Mouse (Mus musculus) C2C12 (cell line): ENCODE measurements around the gene Tnfrsf17. TPM values are rescaled to one million over a fixed set of nuclear protein-coding genes. Genes with fewer than 3 reads are reported as not detected.
"Not testable (repeated sequence)": the region's sequence is repeated elsewhere in the genome, so short reads cannot be mapped to it uniquely, and the experiment has no call there.

ENCODE experiments used
- H3K27me3 ChIP-seq: one replicate; pipeline ENCODE4 v1.6.1; 2011; ENCODE audit not compliant: control insufficient read depth, insufficient read depth, insufficient read length
- H3K36me3 ChIP-seq: one replicate; pipeline ENCODE4 v1.6.1; 2011; ENCODE audit not compliant: control insufficient read depth, insufficient read depth
- H3K4me3 ChIP-seq: one replicate; pipeline ENCODE4 v1.5.1; 2011; ENCODE audit warnings: mild to moderate bottlenecking, control low read depth; ENCODE audit not compliant: poor library complexity, insufficient read depth, severe bottlenecking
- H3K79me2 ChIP-seq: one replicate; pipeline ENCODE4 v1.6.1; 2011; ENCODE audit not compliant: control insufficient read depth, insufficient read depth
- H3K79me3 ChIP-seq: one replicate; pipeline ENCODE4 v1.6.1; 2011; ENCODE audit warnings: low read depth, control low read depth
- H3ac ChIP-seq: one replicate; pipeline ENCODE3; 2011; ENCODE audit warnings: low read depth; ENCODE audit not compliant: control insufficient read depth, insufficient read length
- CEBPB ChIP-seq: IDR thresholded peaks from one replicate; pipeline ENCODE4 v1.6.1; 2011; ENCODE audit warnings: low read depth, mild to moderate bottlenecking, control low read depth, moderate library complexity
- CTCF ChIP-seq: IDR thresholded peaks from one replicate; pipeline ENCODE4 v1.5.1; 2011; ENCODE audit not compliant: control insufficient read depth, insufficient read depth, insufficient read length
- FOSL1 ChIP-seq: IDR thresholded peaks from one replicate; pipeline ENCODE4 v1.8.0; 2011; ENCODE audit warnings: mild to moderate bottlenecking, low read length; ENCODE audit not compliant: poor library complexity, insufficient read depth, severe bottlenecking
- MAX ChIP-seq: IDR thresholded peaks from one replicate; pipeline ENCODE4 v1.6.1; 2011; ENCODE audit warnings: mild to moderate bottlenecking, control low read depth
- MYOD1 ChIP-seq: IDR thresholded peaks from one replicate; pipeline ENCODE4 v1.6.1; 2011; ENCODE audit warnings: low read depth; ENCODE audit not compliant: control insufficient read depth, insufficient read length
- MYOG ChIP-seq: IDR thresholded peaks from one replicate; pipeline ENCODE4 v1.6.1; 2011; ENCODE audit not compliant: control insufficient read depth, insufficient read length; ENCODE audit errors: extremely low read depth
- USF1 ChIP-seq: IDR thresholded peaks from one replicate; pipeline ENCODE4 v1.6.1; 2011; ENCODE audit warnings: low read depth, mild to moderate bottlenecking, control low read depth, moderate library complexity
- polyA plus RNA-seq: library from polyadenylated mRNA; unstranded; fragments of >200 nt; fragmentation: generic; extraction: Trizol; gene quantifications from one replicate; pipeline ENCODE4 v1.2.1, GENCODE M21; 2012; ENCODE audit warnings: missing spikeins

The Tnfrsf17 gene
- polyA plus RNA-seq, 1 experiment = not detected

DNA sequence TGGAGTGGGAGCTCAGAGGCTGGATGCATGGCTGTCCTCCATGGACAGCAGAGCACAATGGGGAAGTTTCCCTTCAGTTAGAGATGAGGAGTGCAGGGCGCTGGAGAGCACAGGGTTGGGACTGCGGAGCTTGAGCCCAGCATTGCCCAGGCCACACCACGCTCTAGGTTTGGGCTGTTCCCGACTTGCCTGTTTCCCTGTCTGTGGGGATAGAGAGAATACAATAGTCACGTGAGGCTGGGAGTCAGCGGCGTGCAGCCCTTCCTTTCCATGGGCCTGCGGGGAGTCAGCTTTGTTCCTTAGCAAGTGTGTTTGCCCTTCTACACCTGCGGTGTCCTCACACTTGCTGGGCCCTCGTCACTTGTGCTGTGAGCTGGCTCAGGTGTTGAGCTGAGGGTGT, 46.3 kb downstream of the Tnfrsf17 start:
- TF ChIP-seq FOSL1 (no peak), MAX (no peak), MYOD1 (no peak), USF1 (no peak), CTCF (no peak), CEBPB (no peak), MYOG (no peak)
- no peaks in the 10 kb centered on the region for H3K36me3 ChIP-seq
- no peaks in the 10 kb centered on the region for H3K79me3 ChIP-seq
- H3K27me3 ChIP-seq = peaks cover 6% of the 10 kb centered on the region
- no peaks in the 10 kb centered on the region for H3K79me2 ChIP-seq
- no peak overlapping the region for H3ac ChIP-seq
- H3K4me3 ChIP-seq = no peak overlapping the region

DNA sequence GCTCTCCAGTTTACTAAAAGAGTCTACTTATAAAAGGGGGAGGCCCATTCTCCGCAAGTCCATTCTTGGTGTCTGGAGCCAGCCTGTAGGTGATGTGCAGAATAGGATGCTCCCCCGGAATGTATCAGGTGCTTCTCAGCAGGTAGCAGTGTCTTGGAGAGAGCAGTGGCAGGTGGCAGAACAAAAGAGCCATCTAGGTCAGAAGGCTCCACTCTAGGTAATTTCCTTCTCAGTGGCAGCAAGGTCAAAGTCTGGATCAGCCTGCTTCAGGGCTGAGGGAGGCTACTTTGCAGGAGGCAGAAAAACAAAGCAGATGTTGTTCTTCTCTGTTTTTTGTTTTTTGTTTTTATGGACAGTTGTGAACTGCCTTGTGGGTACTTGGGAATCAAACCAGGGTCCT, 47.0 kb downstream of the Tnfrsf17 start:
- H3ac ChIP-seq, H3K79me3 ChIP-seq, H3K79me2 ChIP-seq, H3K36me3 ChIP-seq, H3K27me3 ChIP-seq, H3K4me3 ChIP-seq: not testable (repeated sequence)

DNA sequence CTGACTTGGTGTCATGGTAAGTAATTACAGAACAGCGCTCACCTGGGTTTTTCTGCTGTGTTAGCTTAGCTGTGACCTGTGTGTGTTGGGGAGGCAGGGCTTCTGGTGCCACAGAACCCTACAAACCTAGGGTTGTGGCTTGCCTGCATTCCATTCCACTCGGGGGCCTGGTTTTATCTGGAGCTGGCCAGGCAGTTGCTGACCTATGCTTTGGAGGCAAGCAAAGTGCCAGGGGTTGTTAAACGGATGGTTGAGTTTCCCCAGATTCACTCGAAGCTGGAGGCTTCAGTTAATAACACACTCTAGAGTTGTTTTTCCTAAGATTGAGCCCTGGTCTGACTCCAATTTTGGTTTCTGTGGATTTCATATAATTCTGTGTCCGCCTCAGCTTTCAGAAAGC, 52.0 kb downstream of the Tnfrsf17 start:
- H3K27me3 ChIP-seq = no peaks in the 10 kb centered on the region

DNA sequence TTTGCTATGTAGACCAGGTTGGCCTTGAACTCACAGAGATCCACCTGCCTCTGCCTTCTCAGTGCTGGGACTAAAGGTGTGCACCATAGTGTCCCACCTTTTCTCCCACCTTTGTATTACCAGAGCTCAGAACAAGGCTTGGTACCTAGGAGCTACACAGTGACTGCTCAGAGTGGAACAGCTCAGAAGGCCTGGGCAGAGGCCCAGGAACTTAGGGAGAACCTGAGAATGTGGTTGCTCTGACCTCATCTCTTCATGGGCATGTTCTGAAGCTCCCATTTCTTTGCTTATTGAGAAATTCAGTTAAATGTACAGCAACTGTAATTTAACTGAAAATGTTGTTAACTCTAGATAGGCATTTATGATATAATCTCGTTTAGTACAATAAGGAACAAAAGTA, 53.2 kb downstream of the Tnfrsf17 start:
- no peaks in the 10 kb centered on the region for H3K79me2 ChIP-seq
- no peak overlapping the region for H3ac ChIP-seq
- no peaks in the 10 kb centered on the region for H3K27me3 ChIP-seq
- H3K4me3 ChIP-seq = no peak overlapping the region
- TF ChIP-seq CTCF (no peak), CEBPB (no peak), MYOD1 (no peak), FOSL1 (no peak), MAX (no peak), MYOG (no peak), USF1 (no peak)
- H3K36me3 ChIP-seq = no peaks in the 10 kb centered on the region
- H3K79me3 ChIP-seq = no peaks in the 10 kb centered on the region

More for the DNA sequence above, 52.0 kb downstream of the Tnfrsf17 start:
- Histone ChIP-seq H3ac (no peak overlapping the region), H3K4me3 (no peak overlapping the region), H3K79me2 (no peaks in the 10 kb centered on the region), H3K36me3 (no peaks in the 10 kb centered on the region), H3K79me3 (no peaks in the 10 kb centered on the region)
- TF ChIP-seq MYOD1 (no peak), USF1 (no peak), MAX (no peak), MYOG (no peak), CTCF (no peak), FOSL1 (no peak), CEBPB (no peak)

DNA sequence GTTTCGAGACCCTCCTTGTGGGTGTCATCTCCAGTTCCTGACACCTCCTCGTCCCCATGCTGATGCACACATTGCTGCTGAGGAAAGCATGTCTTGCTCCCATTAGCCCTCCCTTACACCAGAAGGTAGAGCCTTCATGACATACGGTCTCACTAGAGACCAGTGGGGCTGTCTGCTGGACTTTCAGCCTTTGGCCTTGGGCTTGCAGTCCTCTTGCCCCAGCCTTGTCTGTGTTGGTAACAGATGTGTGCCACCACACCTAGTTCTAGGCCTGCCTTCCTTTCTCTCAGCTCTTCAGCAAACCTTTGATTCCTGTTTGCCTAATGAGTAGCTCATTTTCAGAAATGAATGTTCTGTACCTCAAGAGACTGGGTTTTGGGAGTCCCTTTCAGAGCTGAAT, 54.8 kb downstream of the Tnfrsf17 start:
- TF ChIP-seq MYOD1 (no peak), USF1 (no peak), CEBPB (no peak), MYOG (no peak), CTCF (no peak), MAX (no peak), FOSL1 (no peak)
- H3K79me2 ChIP-seq = no peaks in the 10 kb centered on the region

DNA sequence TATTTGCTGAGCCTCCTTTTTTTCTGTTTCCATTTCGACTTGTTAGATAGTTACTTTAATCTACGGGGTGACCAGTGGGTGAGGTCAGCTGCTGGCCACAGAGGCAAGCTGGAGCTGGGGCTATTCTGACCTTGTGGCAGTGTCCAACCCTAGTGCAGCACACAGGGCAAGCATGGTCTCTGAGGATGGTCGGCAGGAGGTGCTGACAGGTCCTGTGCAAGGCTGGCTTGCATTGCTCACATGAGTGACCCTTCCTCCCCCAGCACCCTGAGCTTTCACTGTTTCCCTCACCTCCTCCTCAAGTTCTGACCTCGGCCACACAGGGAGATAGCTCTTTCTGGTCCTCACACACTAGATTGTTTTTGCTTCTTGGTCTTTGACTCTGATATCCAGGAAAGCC, 55.5 kb downstream of the Tnfrsf17 start:
- Histone ChIP-seq H3K79me3 (no peaks in the 10 kb centered on the region), H3K4me3 (no peak overlapping the region), H3ac (no peak overlapping the region), H3K36me3 (no peaks in the 10 kb centered on the region), H3K79me2 (no peaks in the 10 kb centered on the region), H3K27me3 (no peaks in the 10 kb centered on the region)
- TF ChIP-seq CTCF = no peak
- TF ChIP-seq CEBPB = no peak
- no peak for TF ChIP-seq USF1
- TF ChIP-seq FOSL1 = no peak
- no peak for TF ChIP-seq MYOG
- no peak for TF ChIP-seq MAX
- TF ChIP-seq MYOD1 = no peak

More for the DNA sequence above, 54.8 kb downstream of the Tnfrsf17 start:
- Histone ChIP-seq H3ac (no peak overlapping the region), H3K27me3 (no peaks in the 10 kb centered on the region), H3K79me3 (no peaks in the 10 kb centered on the region), H3K4me3 (no peak overlapping the region), H3K36me3 (no peaks in the 10 kb centered on the region)
